Comparison of ENCODE assay signal across 17 mouse cellular contexts in genomic region chr14:99430323-99430722, GRCm38 (mm10).
DNase-seq lines count a peak whose midpoint lies in the region; ATAC-seq lines count a peak whose summit lies in the region.
"Had no signal": no experiment of that assay in that cellular context is flagged by ENCODE, and none has a peak within 500 bp of the region (broad histone marks: within the 10 kb centered on the region; RNA-seq: fewer than 3 reads in every experiment).

No protein-coding gene starts in this region.

- H3K27me3 ChIP-seq in stomach, embryonic 15.5 days (replicated peaks): no peaks in the 10 kb centered on the region
- H3K27me3 ChIP-seq: embryonic facial prominence, embryonic 12.5 days; heart, embryonic 15.5 days; intestine, embryonic 15.5 days; limb, embryonic 13.5 days; midbrain, embryonic 12.5 days; Patski had no signal

- H3K4me2 ChIP-seq in stomach, embryonic 15.5 days: no peak overlapping the region
- H3K4me2 ChIP-seq: embryonic facial prominence, embryonic 12.5 days; heart, embryonic 15.5 days; intestine, embryonic 15.5 days; limb, embryonic 13.5 days; midbrain, embryonic 12.5 days had no signal

- H3K9ac ChIP-seq in stomach, embryonic 15.5 days: no peak overlapping the region
- H3K9ac ChIP-seq: embryonic facial prominence, embryonic 12.5 days; heart, embryonic 15.5 days; intestine, embryonic 15.5 days; limb, embryonic 13.5 days; midbrain, embryonic 12.5 days had no signal

- no peak overlapping the region for H3K4me3 ChIP-seq in stomach, embryonic 15.5 days (replicated peaks)
- H3K4me3 ChIP-seq: embryonic facial prominence, embryonic 12.5 days; forebrain, embryonic 10.5 days; heart, embryonic 15.5 days; intestine, embryonic 15.5 days; limb, embryonic 13.5 days; midbrain, embryonic 12.5 days had no signal

- H3K36me3 ChIP-seq in stomach, embryonic 15.5 days: no peaks in the 10 kb centered on the region
- H3K36me3 ChIP-seq: embryonic facial prominence, embryonic 12.5 days; forebrain, embryonic 10.5 days; heart, embryonic 15.5 days; intestine, embryonic 15.5 days; limb, embryonic 13.5 days; midbrain, embryonic 12.5 days had no signal

- ATAC-seq in stomach, embryonic 15.5 days (ENCODE audit: insufficient read depth, low FRiP score, low read depth): peak; percentile 59; the same call in 1 of the 2 replicates
- ATAC-seq: intestine, embryonic 15.5 days; Patski had no signal

- 0 out of 2 replicates have a peak overlapping the region, but pooled peaks have one; percentile 48 for H3K27ac ChIP-seq in stomach, embryonic 15.5 days
- H3K27ac ChIP-seq: embryonic facial prominence, embryonic 12.5 days; forebrain, embryonic 10.5 days; heart, embryonic 15.5 days; intestine, embryonic 15.5 days; limb, embryonic 13.5 days; midbrain, embryonic 12.5 days had no signal

- peak; percentile 39 for DNase-seq in adrenal gland, adult 2 months
- no peak for DNase-seq in adrenal gland, adult 18-20 months (ENCODE audit: low spot score in 2 of 2)
- peak; percentile 25 to 35 for DNase-seq in left cerebral cortex, postnatal 14 days (ENCODE audit: low spot score in 2 of 2)
- no peak for DNase-seq in left cerebral cortex, postnatal 36 days (ENCODE audit: low spot score in 2 of 2)
- peak; percentile 54 for DNase-seq in gonadal fat pad, adult 2 months (ENCODE audit: low read depth)
- no peak for DNase-seq in embryo, embryonic 10 days (ENCODE audit: low spot score)
- DNase-seq in testis, postnatal 10 days (ENCODE audit: low spot score): no peak
- DNase-seq: cerebellum, postnatal 25 days; heart, adult 11 months had no signal

- WGBS in stomach, embryonic 15.5 days: 56% methylated on average over 4 of the region's 4 CpGs

- no peaks in the 10 kb centered on the region for H3K4me1 ChIP-seq in stomach, embryonic 15.5 days
- H3K4me1 ChIP-seq: embryonic facial prominence, embryonic 12.5 days; forebrain, embryonic 10.5 days; heart, embryonic 15.5 days; intestine, embryonic 15.5 days; limb, embryonic 13.5 days; midbrain, embryonic 12.5 days had no signal

- no peaks in the 10 kb centered on the region for H3K9me3 ChIP-seq in stomach, embryonic 15.5 days
- H3K9me3 ChIP-seq: embryonic facial prominence, embryonic 12.5 days; forebrain, embryonic 10.5 days; heart, embryonic 15.5 days; intestine, embryonic 15.5 days; limb, embryonic 13.5 days; midbrain, embryonic 12.5 days had no signal

- intact Hi-C loops in left cerebral cortex, postnatal 14 days (cut with DNase I): no loop called here
- intact Hi-C loops in left cerebral cortex, postnatal 36 days (cut with DNase I): no loop called here

Comparison
In these comparisons a context has a peak if more than half of its experiments do, and no peak if none do; other contexts are left out.
1. DNase-seq: peak in adrenal gland, adult 2 months (single experiment), left cerebral cortex, postnatal 14 days (2 of 2) and gonadal fat pad, adult 2 months (single experiment); none in adrenal gland, adult 18-20 months (0 of 2), left cerebral cortex, postnatal 36 days (0 of 2), embryo, embryonic 10 days (single experiment) and testis, postnatal 10 days (single experiment).